Mouse (Mus musculus): ENCODE results near the gene Prg3.

Prg3 gene

DNA sequence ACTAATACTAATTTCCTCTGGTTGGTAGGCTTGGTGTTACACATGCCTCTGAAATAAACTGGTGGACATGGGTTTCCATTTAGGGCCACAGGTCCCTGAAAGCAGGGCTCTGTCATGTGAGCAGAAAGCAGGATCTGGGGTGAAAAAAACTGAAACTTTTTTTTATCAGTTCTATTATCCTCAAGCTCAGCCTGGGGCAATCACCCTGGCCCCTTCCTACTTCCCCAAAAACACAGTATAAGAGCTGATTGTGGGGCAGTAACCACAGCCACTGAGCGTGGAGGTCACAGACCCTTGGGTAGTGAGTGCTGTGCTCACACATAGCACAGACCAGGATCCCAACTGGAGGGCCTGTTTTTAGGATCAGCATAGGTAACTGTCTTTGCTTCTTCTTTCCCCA is at the start of gene Prg3:
TSS of gene Prg3 (plus strand) at position 286 of the 400 bp plus-strand sequence.
- no peak for DNase-seq (ENCODE audit: low read depth, low spot score)

DNA sequence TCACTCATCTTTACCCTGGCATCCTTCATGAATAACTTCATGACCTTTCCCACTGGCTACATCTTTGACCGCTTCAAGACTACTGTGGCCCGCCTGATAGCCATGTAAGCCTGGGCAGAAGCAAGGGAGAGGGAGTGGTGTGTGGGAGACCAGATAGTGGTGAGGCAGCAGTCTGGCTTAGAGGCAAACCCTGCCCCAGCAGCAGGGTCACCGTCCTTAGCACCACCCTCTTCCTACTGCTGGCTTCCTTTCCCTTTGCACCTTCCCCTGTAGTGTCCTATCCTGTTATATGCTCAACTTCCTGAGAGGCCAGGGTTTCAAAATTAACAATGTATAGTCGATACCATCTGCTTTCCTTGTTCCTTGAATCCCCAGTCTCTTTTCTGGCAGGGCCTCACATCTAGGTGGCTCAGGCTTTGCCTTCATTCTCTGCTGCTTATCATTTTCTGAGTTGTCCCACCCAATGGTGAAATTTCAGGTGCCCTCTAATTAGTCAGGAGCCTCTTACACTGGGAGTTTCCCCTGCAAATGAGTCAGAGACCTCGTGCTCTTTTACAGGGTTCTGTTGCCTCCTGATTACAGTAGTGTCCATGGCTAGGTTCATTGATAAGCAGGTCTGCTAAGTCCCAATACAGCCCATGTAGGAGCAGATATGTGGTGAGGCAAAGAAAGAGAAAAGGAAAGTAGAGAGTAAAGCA is 49.6 kb upstream of the Prg3 start:
- DNase-seq (ENCODE audit: low read depth, low spot score), result no peak

GRCm38 (mm10) chr2:84939306-84939705 is 48.7 kb upstream of the Prg3 start:
- DNase-seq (ENCODE audit: low read depth, low spot score), result no peak

GRCm38 (mm10) chr2:84939711-84940110 is 48.3 kb upstream of the Prg3 start:
- DNase-seq (ENCODE audit: low read depth, low spot score), result no peak

DNA sequence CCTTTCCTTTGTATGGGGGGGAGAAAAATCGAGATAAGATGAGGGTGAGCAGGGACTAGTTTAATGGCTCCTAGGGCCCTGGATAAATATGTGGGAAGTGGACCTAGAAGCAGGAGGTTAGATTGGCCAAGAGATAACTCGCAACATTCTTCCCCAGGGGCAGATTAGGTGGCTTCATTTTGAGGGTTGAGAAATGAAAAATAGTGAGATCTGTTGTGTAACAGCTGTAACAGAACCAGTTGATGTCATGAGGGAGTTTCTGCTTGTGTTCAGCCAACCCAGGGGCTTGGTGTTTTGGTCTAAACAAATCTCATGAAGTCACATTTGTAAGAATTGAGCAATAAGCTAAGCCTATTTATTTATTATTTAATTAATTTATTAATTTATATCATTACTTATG is 46.7 kb upstream of the Prg3 start:
- no peak for DNase-seq (ENCODE audit: low read depth, low spot score)

DNA sequence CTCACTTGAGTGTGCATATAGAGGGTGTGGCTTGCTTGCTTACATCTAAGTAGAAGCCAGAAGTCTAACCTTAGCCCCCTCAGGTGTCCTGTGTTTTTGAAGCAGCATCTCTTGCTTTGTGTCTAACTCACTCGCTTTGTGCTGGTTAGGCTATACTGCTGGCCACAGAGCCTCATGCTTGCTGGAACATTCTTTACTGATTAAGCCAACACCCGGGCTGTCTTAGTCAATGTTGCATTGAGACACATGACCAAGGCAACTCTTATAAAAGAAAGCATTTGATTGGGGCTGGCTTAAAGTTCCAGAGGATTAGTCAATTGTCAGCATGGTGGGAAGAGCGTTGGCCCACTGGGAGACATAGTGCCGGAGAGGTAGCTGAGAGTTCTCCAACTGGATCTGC is 46.2 kb upstream of the Prg3 start:
- no peak for DNase-seq (ENCODE audit: low read depth, low spot score)

GRCm38 (mm10) chr2:84947154-84947771 is 40.8 kb upstream of the Prg3 start:
- DNase-seq (ENCODE audit: low read depth, low spot score), result no peak

- DNase-seq (ENCODE audit: low read depth, low spot score), result no peak
These were observed 39.8 kb upstream of the Prg3 start for GRCm38 (mm10) chr2:84948252-84948651.

DNA sequence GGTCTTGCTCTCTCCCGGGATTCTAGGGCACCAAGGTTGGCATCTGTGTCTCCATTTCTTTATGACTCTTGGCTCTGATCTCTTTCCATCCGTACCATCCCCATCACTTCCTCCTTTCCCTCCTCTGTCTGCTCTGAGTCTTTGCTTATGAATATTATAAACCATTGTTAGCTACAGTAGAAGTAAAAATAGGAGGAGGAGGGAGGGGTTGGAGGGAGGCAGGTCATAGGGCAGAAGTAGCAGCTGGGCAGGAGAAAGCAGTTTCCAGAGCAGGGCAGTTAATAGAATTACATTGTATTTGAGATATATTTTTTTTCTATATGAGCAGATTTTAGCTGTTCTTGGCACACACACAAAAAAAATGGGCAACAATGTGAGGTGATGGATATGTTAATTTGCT is 39.3 kb upstream of the Prg3 start:
- DNase-seq (ENCODE audit: low read depth, low spot score), result no peak

DNA sequence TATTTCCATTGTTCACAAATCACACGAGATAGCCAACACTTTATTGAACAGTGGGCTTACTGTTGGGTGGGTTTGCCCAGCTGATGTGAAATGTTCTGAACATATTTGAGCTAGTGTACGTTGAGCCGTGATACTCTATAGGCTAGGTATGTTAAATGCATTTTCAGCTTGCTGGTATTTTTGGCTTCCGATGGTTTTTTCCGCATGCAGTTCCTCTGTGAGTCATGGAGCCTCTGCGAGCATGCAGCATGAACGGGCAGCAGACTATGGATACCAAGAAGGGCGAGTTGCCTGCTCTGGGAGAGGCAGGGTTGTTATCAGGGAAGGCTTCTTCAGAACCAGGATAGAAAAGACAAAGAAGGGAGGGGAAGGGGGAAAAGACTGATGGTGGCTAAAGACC is 37.0 kb upstream of the Prg3 start:
- no peak for DNase-seq (ENCODE audit: low read depth, low spot score)

GRCm38 (mm10) chr2:84952251-84952650 is 35.8 kb upstream of the Prg3 start:
- DNase-seq (ENCODE audit: low read depth, low spot score), result no peak

DNA sequence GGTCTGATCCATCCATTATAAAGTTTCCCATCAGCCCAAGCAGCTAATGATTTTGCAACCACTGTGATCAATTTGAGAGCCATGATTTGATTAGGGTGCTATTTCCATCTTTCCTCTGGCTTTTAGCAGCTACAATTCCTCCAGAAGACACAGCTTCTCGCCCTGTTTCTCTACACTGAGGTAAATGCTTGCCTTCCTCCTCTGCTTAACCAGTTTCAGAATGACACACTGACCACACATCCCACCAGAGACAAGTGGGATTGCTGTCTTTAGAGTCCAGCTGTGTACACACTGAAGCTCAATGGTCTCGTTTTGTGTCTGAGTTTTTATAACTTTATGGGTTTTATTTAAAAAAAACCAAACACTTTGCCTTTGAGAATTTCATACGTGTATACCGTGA is 35.3 kb upstream of the Prg3 start:
- no peak for DNase-seq (ENCODE audit: low read depth, low spot score)

GRCm38 (mm10) chr2:84955435-84955834 is 32.6 kb upstream of the Prg3 start:
- no peak for DNase-seq (ENCODE audit: low read depth, low spot score)

- no peak for DNase-seq (ENCODE audit: low read depth, low spot score)
These were observed 31.7 kb upstream of the Prg3 start for GRCm38 (mm10) chr2:84956274-84956673.

DNA sequence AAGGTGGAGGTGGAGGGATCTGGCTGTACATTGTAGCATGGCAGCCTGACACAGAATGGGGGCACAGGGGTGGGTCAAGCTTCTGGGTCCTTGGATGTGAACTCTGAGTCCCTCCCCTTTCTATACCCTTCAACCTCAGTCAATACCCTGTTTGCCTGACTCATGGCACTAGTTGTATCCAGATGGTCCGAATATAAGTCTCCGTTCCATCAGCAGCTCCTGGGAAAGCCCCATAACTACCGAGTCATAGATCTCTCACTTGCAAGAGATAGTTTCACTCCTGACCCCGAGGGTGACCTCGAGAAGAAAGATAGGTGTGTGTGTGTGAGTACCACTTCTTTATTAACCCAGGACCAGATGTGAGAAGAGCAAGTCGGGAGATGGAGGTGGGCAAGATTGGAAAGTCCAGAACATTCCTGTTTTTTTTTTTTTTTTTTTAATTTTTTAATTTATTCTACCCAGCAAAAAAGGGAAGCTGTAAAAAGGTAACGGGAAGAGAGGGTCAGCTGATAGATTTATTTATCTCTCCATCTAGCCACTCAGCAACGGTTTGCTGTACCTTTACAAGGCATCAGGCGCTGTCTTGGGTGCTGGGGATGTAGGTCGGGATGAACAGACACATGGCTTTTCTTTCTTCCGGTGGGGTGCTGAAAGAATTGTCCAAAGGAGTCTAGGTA is 29.3 kb upstream of the Prg3 start:
- no peak for DNase-seq (ENCODE audit: low read depth, low spot score)

DNA sequence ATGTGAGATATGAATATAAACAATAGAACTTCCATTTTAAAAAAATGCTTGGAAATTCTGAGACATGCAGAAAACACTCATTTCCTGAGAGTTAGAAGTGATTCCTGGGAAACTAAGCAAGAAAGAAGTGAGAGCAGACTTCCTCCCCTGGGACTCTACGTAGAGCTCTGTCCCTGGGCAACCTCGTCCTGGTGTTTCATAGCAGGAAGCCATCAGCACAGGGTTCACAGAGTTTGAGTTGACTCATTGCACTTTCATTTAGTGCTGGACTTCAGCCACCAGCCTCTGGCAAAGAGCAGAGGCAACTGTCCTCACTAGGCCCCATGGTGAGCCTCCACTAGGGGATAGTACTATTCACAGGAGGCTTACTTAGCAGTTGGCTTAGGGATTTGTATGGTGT is 26.7 kb upstream of the Prg3 start:
- DNase-seq (ENCODE audit: low read depth, low spot score), result no peak

GRCm38 (mm10) chr2:84961901-84962300 is 26.1 kb upstream of the Prg3 start:
- no peak for DNase-seq (ENCODE audit: low read depth, low spot score)

- DNase-seq (ENCODE audit: low read depth, low spot score), result no peak
These were observed 25.0 kb upstream of the Prg3 start for GRCm38 (mm10) chr2:84962906-84963507.

- DNase-seq (ENCODE audit: low read depth, low spot score), result no peak
These were observed 23.8 kb upstream of the Prg3 start for GRCm38 (mm10) chr2:84964111-84964801.

GRCm38 (mm10) chr2:84967318-84967991 is 20.6 kb upstream of the Prg3 start:
- no peak for DNase-seq (ENCODE audit: low read depth, low spot score)

DNA sequence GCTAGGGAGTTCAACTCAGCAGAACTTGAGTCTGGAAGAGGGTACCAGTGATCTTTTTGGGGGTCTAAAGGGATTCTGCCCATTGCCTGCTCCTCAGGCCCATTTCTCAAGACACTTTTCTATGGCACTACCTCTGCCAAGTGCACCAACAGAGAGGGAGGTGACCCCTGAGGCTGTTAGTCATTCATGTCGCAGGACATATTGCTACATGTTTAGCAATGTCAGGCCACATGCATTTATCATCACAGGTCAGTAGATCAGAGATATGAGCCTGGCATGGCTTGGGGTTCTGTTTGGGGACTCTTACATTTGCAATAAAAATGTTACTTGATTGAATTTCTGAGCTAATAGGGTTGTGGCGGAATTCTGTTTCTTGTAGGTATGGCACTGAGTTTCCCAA is 12.4 kb upstream of the Prg3 start:
- no peak for DNase-seq (ENCODE audit: low read depth, low spot score)
